Mouse (Mus musculus): ENCODE data around the gene Csrnp3.

The Csrnp3 gene

DNA sequence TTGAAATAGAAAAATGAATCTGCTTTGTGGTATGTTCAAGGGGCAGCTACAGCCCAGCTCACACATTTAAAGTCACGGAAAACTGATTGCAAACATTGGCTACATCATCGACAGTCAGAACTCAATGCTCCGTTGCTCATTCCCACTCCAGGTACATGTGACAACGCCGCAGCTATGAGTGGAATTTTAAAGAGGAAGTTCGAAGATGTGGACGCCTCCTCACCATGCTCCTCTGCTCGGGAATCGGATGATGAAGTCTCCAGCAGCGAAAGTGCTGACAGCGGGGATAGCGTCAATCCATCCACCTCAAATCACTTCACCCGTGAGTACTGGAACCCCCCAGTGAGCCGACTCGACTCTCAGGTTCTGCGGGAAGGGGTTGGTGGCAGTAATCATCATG lies 103.2 kb downstream of the Csrnp3 start:
- DNase-seq (ENCODE audit: low read depth, low spot score), result no peak

DNA sequence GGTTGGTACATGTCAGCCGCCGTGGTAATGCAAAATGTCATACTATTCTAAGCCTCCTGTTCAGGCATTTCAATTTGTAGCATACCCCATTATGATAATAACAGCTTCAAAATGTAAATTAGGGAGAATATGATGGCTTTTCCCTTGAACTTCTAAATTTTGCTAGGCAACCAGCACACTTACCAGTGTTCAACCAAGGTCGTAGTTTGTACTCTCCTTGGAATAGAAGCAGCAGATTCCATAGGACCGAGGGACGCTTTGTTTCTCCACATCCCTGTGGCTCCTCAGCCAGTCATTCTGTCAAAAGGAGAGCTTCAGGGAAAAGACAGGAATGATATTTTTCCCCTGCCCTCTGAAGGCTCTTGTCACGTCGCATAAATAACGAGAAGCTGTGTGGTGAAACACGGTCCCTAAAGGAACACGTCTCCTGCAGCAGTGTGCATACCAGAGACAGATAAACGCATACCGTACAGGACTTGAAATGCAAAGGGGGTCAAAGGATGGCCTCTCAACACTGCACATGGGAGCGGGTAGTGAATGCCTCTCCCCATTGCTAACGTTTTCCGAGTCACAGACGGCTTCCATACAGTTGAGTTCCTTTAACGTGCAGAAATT lies 108.3 kb downstream of the Csrnp3 start:
- DNase-seq (ENCODE audit: low read depth, low spot score), result no peak

DNA sequence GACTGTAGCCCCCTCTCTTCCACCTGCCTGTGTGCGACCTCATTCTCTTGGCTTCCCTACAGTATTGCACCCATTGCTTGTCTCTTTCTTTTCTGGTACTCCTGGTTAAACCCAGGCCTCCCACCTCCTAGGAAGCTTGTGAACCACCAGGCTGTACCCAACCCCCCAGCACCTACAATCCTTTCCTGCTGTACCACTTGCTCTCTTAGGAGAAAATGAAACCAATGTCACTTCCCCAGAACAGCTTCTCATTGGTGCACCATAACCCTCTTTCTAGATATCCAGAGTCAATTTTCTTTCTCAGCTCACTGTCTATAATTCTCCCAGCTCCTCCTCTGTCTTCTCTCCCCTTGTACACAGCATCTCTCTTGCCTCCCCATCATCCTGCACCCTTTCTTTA lies 110.2 kb downstream of the Csrnp3 start:
- DNase-seq (ENCODE audit: low read depth, low spot score), result no peak

DNA sequence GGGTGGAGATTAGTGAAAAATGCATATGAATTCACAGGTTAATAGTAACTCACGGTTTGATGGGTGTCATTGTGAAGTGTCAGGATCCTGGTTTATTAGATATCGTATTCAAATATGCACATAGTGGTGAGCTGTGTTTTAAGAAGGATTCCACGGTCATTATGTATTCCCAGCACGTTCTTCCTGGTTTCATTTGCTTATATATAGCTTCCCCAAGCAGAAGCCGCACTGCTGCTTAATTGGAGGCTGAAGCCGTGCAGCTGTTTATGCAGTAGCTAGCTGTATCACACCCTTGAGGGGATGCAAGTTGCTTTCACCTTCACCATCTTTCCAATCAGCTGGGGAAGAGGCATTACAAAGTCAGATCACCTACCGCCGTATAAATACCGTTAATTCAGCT lies 111.2 kb downstream of the Csrnp3 start:
- DNase-seq (ENCODE audit: low read depth, low spot score), result no peak

DNA sequence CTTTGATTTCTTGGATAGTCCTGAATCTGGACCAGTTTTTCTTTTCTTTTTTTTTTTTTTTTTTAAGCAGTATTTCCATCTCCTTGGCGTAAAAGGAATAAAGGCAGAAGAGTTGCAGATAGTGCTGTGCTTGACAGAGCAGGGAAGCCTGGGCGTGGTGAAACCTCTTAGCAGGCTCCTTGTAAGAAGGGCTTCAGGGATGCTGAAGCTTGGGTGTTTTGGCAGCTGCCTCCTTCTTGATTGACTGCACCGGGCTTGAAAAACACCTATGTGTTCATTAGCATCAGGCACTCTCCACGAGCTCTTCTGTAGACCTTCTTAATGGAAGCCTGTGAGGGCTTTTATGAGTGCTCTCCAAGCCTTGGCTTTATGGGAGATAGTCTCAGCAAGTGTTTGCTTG lies 117.9 kb downstream of the Csrnp3 start:
- DNase-seq (ENCODE audit: low read depth, low spot score), result no peak

DNA sequence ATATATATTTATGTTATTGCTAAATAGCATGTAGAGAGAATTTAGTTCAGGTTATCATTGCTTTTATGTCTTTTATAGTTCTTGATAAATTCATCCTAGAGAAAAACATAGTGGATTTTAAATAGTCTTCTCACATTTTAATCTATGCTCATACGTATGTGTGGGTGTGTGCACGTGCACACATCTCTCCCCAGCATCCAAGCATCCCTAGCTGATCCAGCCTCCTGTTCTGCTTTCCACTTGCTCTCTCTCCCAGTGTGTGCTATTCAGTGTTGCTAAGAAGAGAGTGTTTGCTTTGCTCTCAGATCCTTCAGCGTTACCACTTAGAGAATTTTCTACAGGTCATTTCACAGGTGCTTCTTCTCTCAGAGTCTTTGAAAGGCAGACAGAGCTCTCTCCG lies 123.2 kb downstream of the Csrnp3 start:
- DNase-seq (ENCODE audit: low read depth, low spot score), result no peak

DNA sequence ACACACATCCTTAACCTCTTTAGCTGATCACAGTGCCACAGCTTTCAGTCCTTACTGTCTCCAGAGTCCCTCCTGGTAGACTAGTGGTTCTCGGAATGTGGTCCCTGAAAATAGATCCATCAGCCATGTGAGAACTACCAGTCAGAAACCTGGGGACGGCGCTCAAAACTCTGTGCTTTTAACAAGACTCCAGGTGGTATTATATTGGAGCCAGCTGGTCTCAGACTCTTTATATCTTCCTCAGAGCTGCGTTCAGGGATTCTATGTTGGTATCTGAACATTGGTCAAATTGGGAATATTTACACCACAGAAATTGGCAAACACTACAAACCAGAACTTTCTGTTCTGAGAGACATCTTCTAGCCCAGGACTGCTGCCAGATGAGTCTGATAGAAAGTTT lies 128.3 kb downstream of the Csrnp3 start:
- no peak for DNase-seq (ENCODE audit: low read depth, low spot score)

DNA sequence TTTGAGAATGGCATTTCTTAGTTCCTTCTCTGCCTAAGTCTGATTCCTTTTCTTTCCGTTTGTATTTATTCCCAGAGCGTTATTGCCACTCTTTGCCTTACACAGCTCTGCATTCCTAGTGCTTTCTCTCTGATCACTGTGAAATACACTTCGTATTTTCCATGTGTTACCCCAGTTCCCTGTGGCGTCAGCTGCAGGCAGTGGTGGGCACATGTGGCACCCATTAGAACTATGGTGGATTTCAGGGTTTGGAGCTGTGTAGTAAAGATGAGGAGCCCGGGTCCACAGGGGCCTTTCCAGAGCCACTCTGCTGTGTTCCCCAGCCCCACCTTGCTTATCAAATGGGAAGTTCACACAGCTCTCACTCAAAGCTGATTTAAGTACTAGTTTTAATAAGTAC lies 129.8 kb downstream of the Csrnp3 start:
- DNase-seq (ENCODE audit: low read depth, low spot score), result no peak

DNA sequence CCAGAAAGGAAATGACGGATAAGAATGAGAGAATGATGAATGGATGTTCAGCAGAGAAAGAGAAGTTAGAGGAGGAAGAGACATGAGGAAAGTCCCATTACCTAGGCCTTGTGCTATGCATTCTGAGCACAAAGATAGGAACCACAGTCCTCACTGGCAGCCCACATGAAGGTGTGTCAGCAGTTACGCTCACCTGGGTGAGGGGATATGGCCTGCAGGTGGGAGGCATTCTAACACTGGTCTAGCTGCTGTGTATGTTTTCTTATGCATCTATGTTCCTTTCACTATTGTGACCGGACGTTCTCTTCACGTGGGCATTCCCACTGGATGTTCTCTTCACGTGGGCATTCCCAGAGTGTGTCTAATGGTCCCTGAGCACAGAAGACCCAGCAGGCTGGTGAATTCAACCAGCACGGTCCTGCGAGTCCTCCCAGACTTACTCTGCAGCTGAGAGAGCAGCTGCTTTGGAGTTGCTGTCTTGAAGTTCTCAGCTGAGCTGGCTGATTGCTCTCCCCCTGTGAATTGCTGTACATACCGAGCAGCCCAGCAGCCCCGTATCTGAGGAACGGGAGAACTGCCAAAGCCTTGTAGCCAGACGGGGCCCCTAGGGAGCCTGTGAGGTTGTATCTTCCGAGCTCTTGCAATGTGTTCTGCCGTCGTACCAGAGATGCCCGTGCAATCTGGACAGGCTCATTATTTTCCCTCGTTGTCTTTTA lies 133.9 kb downstream of the Csrnp3 start:
- DNase-seq (ENCODE audit: low read depth, low spot score), result no peak

DNA sequence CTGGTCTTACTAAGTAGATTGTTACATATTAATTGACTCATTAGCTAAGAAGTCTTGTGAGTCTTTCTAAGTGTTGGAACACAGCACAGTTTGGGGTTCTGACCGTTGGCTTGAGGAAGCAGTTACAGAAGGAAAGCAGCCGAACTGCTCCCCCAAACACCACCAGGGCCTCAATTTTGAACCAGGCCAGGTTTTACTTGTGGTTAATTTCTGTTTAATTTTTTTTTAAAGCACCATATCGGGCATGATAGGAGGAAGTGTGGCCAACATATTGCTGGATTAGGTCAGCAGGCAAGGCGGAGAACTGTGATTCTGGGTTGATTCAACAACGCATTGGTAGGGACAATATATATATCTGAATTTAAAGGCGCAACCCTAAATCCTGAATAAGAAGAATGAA lies 135.9 kb downstream of the Csrnp3 start:
- DNase-seq (ENCODE audit: low read depth, low spot score), result no peak

DNA sequence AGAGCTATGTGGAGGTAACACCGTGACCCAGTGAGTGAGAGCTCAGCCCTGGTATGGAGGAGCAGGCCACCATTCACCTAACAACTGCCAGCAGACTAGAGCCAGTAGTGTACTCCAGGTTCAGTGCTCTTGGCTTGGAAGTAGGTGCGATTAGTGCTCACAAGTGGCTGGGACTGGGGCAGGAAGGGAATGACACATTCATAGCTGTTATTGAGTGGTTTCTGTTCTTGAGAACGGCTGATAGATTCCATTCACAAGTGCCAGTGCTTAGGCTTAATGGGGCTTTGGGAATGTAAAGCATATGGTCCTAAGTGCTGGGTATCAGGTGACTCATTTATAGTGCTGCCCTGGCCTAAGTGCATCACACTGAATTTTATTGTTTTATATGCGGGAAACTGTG lies 136.4 kb downstream of the Csrnp3 start:
- no peak for DNase-seq (ENCODE audit: low read depth, low spot score)

DNA sequence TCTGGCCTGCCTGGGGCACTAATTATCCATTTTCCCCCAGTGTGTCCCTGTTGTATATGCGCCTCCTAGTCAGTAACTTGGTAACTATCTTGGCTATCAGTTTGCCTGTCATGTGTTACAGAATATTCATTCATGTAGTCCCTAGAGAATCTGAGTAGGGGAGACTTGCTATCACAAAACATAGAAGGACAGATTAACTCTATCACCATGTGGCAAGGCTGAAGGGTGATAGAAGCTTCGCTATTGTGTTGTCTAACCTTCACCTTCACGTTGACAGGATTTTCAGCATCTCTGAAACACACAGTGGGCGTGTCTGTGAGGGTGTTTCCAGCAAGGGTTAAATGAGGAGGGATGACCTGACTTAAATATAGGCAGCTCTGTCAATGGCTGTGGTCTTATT lies 140.1 kb downstream of the Csrnp3 start:
- no peak for DNase-seq (ENCODE audit: low read depth, low spot score)

DNA sequence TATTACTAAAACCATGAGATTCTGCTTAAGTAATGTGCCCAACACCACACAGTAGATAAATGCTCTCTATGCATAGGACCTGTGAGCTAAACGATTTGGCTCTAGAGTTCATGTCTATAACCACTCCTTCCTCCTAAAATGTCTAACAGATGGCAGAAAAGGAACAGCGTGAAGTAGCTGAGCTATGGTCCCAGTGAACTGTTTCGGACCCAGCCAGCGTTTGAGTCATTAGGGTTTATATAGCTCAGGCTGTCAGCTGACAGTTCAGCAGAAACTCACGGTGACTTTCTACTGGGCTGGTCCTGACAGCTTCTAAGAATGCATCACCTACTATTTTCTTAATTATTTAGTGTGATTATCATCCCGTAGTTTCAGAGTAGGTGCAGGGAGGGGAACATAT lies 141.5 kb downstream of the Csrnp3 start:
- DNase-seq (ENCODE audit: low read depth, low spot score), result no peak

DNA sequence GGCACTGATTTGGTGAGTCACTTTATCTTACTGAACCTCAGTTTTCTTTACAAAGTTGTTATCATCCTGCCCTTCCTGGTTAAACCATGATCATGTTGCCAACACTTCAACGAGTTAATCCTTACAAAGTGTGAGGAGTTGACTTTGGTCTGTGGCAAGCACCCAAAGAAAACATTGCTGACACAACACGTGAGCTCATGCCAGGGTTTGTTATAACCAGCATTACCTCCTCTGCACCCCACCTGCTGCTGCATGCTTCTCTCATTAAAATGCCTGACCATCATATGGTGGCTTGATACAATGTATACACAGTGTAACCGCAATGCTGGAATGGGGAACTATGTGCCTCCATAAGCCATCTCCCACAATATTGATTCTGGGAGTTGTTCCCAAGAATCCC lies 142.0 kb downstream of the Csrnp3 start:
- no peak for DNase-seq (ENCODE audit: low read depth, low spot score)

DNA sequence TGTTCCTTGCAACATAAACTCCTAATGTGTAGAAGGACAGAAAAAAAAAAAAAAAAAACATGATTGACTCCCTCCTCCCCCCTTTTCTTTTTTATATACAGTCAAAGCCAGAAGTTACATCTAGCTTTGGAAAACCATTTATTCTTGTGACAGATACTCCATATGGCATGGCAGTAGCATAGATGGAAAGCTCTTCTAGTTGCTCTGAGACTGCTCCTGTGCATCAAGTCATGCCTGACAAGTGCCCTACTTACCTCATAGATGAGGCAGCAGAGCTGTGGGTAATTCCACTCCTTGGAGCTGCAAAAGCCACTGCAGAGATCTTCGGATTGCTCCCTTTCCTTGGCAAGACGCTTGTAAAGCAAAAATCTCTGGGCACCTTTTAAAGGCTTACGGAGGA lies 143.2 kb downstream of the Csrnp3 start:
- DNase-seq (ENCODE audit: low read depth, low spot score), result no peak

DNA sequence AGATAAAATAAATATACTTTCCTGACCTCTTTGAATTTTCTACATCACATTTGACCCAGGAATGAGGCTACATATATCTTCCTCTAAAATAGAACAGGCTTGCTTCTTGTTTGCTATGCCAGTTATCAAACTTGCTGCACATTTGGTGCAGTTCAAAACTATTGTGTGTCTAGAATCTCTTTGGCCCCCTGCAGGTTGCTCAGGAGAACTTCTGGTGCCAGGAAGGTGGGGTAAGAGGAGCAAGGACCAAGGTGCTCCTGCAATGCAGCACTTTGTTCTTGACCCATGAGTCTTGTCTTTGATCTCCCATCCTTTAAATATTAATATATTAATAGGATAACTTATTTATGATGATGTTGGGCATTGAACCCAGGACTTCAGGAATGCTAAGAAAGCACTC lies 144.5 kb downstream of the Csrnp3 start:
- no peak for DNase-seq (ENCODE audit: low read depth, low spot score)

DNA sequence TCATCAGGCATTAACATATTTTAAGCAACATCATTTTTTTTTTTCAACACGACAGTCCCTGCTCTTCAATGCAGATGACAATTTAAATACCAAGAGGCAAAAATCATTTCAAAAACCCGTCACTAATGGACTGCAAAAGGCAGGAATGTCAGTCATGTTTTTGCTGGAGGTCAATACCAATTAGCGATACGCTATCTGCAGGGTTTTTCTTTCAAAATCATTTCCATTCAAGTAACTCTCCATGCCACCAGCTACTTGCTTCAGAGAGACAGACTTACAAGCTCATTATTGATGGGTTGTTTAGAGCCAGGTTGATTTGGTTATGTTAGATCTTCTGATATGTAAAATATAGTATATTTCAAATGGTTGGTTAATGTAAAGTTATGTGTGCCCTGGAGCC lies 145.2 kb downstream of the Csrnp3 start:
- DNase-seq (ENCODE audit: low read depth, low spot score), result no peak

DNA sequence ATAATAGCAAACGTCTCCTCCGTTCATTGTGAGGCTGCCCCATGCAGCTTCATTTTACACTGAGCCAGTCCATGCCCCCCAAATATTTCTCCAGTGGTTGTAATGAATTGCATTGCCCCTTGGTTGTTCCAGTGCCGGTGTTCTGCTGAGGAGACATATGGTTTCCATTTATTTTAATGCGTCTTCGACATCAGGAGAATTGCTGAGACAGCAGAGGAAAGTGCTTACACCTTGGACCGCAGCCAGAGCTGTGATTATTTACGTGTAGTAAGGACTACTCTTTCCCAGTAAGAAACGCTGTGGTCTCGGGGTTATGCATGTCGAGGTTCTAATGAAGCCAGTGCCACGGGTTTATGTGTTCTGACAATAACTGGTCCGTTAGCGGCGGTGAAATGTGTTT lies 147.8 kb downstream of the Csrnp3 start:
- no peak for DNase-seq (ENCODE audit: low read depth, low spot score)

DNA sequence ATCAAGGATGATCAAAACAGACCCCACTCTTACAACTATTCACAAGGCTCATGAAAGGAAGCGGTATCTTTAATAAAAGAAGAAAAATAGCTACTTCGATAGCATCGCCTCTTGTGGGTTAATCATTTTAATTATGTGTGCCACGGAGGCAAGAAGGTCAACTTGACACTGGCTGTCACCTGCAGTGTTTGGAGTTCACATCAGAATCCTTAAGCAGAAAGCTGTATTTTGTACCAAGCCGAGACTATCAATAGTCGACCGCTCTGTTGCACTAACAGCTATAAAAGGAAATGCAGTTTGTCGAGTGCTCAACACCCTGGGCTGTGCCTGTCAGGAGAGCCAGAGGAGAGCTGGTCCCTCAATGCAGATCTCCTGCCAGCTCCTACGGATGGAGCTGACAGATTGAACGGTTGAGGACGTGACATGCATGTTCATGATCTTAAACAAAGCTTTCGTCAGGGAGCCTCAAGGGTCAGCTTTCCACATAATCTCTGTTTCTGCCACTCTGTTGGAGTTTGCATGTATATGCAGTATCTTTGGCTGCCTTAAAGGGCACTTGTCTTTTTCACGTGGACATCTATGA lies 149.4 kb downstream of the Csrnp3 start:
- no peak for DNase-seq (ENCODE audit: low read depth, low spot score)

DNA sequence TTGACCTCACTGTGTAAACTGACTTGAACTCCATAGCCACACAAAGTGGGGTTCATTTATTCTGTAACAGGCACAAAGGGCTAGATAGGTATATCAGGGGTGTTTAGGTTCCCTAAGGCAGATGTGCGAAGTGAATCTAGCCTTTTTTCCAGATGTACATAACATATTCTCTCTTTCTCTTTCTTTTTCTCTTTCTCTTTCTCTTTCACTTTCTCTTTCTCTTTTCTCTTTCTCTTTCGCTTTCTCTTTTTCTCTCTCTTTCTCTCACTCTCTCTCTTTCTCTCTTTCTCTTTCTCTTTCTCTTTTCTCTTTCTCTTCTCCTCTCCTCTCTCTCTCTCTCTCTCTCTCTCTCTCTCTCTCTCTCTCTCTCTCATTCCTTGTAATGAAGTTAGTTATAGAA lies 153.2 kb downstream of the Csrnp3 start:
- DNase-seq (ENCODE audit: low read depth, low spot score), result no peak

DNA sequence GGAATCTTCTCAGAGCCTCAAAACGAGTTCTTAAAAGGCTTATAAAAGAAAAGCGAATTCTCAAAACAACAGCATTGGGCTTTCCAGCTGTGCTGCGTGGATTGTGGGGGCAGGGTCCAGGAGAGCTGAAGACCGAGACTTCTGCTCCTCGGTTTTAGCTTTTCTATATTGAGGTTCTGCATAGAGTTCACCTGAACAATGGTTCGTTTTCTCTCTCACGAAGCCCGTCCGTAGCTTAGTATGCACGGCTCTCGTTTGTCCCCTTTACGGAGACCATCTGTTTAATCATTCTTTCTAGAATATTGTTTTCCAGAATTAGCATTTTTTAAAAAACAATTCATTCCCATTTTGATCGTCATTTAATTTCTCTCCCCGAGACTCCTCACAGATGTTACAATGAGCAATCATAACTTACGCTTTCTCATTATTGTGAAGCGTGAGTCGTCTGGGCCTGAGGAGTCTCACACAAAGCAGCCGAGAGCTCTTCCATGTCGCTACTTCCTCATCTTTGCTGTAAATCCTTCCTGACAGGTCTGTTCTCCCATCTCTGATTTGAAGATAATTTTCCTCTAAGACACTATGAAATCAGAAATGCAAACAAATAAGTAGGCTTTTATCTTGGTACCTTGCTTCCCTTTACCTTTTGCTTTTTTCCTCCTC lies 163.6 kb downstream of the Csrnp3 start:
- no peak for DNase-seq (ENCODE audit: low read depth, low spot score)

DNA sequence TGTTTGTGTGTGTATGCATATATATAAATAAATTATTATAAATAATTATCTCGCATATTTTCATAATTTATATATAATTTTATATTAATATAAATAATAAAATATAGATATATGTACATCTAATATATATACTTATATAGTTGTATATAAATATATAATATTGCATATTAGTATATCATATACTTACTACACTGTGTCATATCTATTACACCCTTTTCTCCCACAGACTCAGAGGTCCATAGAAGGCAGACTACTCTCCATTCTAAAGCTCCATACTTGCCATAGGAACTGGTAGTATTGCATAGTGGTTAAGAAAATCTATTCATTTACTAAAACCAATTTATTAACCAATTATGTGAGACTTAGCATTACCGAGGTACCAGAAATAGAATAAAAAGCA lies 164.1 kb downstream of the Csrnp3 start:
- no peak for DNase-seq (ENCODE audit: low read depth, low spot score)

DNA sequence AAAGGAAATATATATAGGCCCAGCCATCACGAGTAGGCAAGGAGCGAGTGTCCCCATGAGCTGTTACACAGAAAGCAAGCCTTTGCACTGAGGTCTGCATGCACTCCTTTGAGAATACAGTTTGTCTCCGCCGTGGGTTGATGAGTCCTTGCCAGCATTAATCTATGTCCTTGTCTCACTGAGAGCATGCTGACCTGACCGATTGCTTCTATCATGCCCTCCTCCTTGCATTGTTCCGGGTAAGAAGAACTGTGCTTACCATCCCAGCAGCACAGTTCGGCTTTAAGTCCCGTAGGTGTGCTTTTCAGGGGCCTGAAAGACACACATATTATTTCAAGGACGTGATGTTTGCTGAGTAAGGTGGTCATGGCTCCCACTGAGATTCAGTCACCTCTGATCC lies 173.1 kb downstream of the Csrnp3 start:
- DNase-seq (ENCODE audit: low read depth, low spot score), result no peak

All from c-Kit-negative CD71-positive TER-119-positive erythroid progenitor cells, embryonic 14.5 days (primary cell).